Comparison of ENCODE assay signal across 8 mouse cellular contexts in the genomic region with DNA sequence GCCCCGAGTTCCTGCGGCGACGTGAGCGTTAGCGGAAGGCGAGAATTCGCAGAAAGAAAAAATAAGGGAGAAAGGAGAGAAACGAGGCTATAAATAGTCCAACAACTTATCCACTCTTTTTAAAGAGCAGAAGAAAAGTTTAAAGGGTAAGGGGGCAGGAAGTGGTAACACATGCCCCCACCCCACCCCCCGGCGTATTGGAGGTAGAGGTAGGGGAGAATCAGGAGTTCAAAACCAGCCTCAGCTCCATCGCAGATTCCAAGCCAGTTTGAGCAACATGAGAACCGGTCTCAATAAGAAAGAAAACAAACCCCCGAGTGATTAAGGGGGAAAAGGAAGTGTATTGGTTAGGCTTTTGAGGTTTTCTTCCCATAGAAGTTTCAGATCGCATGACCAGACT. TPM values are rescaled to one million over a fixed set of nuclear protein-coding genes. Genes with fewer than 3 reads are reported as not detected.
DNase-seq lines count a peak whose midpoint lies in the region; ATAC-seq and TF ChIP-seq lines count a peak whose summit lies in the region.

No protein-coding gene starts in this region.

- no peaks in the 10 kb centered on the region for H3K27me3 ChIP-seq in testis, adult 2 months (ENCODE audit: control insufficient read depth, insufficient read depth, low read length)
- no peaks in the 10 kb centered on the region for H3K27me3 ChIP-seq in limb, embryonic 11.5 days (ENCODE audit: control insufficient read depth, insufficient read depth, low read length)
- no peaks in the 10 kb centered on the region for H3K27me3 ChIP-seq in stomach, embryonic 15.5 days (replicated peaks)

- peak overlapping the region; percentile 86 for H3K27ac ChIP-seq in testis, adult 2 months (ENCODE audit: control insufficient read depth, insufficient read depth, low read depth, low read length)
- peak overlapping the region; percentile 70; the same call in 1 of the 2 replicates for H3K27ac ChIP-seq in limb, embryonic 11.5 days (replicated peaks; ENCODE audit: low read depth, low read length)
- peak overlapping the region; percentile 89 for H3K27ac ChIP-seq in stomach, embryonic 15.5 days

- no peak for TF ChIP-seq CTCF in testis, adult 2 months (IDR thresholded peaks at IDR 0.05; ENCODE audit: control insufficient read depth, insufficient read depth, insufficient replicate concordance, low read depth, low read length)

- H3K4me2 ChIP-seq in limb, embryonic 11.5 days (ENCODE audit: low read depth, severe bottlenecking): peak overlapping the region; percentile 86
- H3K4me2 ChIP-seq in stomach, embryonic 15.5 days: peak overlapping the region; percentile 95

- peaks cover 5% of the 10 kb centered on the region for H3K4me1 ChIP-seq in testis, adult 2 months (ENCODE audit: control insufficient read depth, insufficient read depth, low read length)
- peaks cover 5% of the 10 kb centered on the region for H3K4me1 ChIP-seq in limb, embryonic 11.5 days (ENCODE audit: control insufficient read depth, insufficient read depth, low read length)
- peaks cover 6% of the 10 kb centered on the region for H3K4me1 ChIP-seq in stomach, embryonic 15.5 days

- TF ChIP-seq POLR2A in testis, adult 2 months (IDR thresholded peaks at IDR 0.05; ENCODE audit: control insufficient read depth, low read depth, low read length): no peak

- no peaks in the 10 kb centered on the region; the same call in 1 of the 2 replicates for H3K36me3 ChIP-seq in testis, adult 2 months (ENCODE audit: control insufficient read depth, insufficient read depth, low read length)
- H3K36me3 ChIP-seq in limb, embryonic 11.5 days (ENCODE audit: control insufficient read depth, insufficient read depth, low read length): no peaks in the 10 kb centered on the region; the same call in 1 of the 2 replicates
- H3K36me3 ChIP-seq in stomach, embryonic 15.5 days: peaks cover 8% of the 10 kb centered on the region

- H3K9ac ChIP-seq in limb, embryonic 11.5 days (ENCODE audit: low read length): peak overlapping the region; percentile 95
- H3K9ac ChIP-seq in stomach, embryonic 15.5 days: peak overlapping the region; percentile 73

- no peak for ATAC-seq in limb, embryonic 11.5 days (ENCODE audit: insufficient number of reproducible peaks, low FRiP score, low TSS enrichment, low read depth)
- ATAC-seq in stomach, embryonic 15.5 days (ENCODE audit: insufficient read depth, low FRiP score, low read depth): no peak

- WGBS in limb, embryonic 11.5 days: 16% methylated on average over 15 of the region's 15 CpGs
- WGBS in stomach, embryonic 15.5 days: 12% methylated on average over 15 of the region's 15 CpGs

- DNase-seq in embryo, embryonic 11 days: peak; percentile 34
- no peak for DNase-seq in embryo, embryonic 10 days (ENCODE audit: low spot score)
- DNase-seq in testis, postnatal 10 days (ENCODE audit: low spot score): no peak
- no peak for DNase-seq in limb, embryonic 11.5 days (ENCODE audit: low spot score)
- DNase-seq in right cerebral cortex, postnatal 10 days (ENCODE audit: low spot score in 2 of 2): no peak
- DNase-seq in thymus, adult 18-20 months: no peak

- H3K9me3 ChIP-seq in limb, embryonic 11.5 days (ENCODE audit: control insufficient read depth, low read length): 0 out of 2 replicates have a peak, but pooled peaks cover 7% of the 10 kb centered on the region
- H3K9me3 ChIP-seq in stomach, embryonic 15.5 days: no peaks in the 10 kb centered on the region

- peak overlapping the region; percentile 96 for H3K4me3 ChIP-seq in testis, adult 2 months (ENCODE audit: control insufficient read depth, low read depth, low read length)
- H3K4me3 ChIP-seq in limb, embryonic 11.5 days (ENCODE audit: low read depth, low read length): peak overlapping the region; percentile 74
- H3K4me3 ChIP-seq in stomach, embryonic 15.5 days (replicated peaks): peak overlapping the region; percentile 74

RNA-seq across cellular contexts. Expression of a gene that starts 0.4 kb away (rescaled TPM):
- 387 and 413 TPM in 2 replicates for polyA plus RNA-seq in testis, adult 2 months (2012; rRNA removed)
- polyA plus RNA-seq in limb, embryonic 11.5 days (2014; fragmentation: Nextera tagmentation; extraction: Ambion mirVana): 126 and 129 TPM in 2 replicates
- polyA plus RNA-seq in stomach, embryonic 15.5 days (2015; fragmentation: Nextera tagmentation; extraction: Ambion mirVana): 128 and 153 TPM in 2 replicates

RNA-seq across cellular contexts. Expression of a gene that starts 30.7 kb away (rescaled TPM):
- 0.23 and 0.38 TPM in 2 replicates for polyA plus RNA-seq in testis, adult 2 months (2012; rRNA removed)
- polyA plus RNA-seq in limb, embryonic 11.5 days (2014; fragmentation: Nextera tagmentation; extraction: Ambion mirVana): 2.2 and 2.4 TPM in 2 replicates
- 3.8 and 4.3 TPM in 2 replicates for polyA plus RNA-seq in stomach, embryonic 15.5 days (2015; fragmentation: Nextera tagmentation; extraction: Ambion mirVana)

RNA-seq across cellular contexts. Expression of a gene that starts 34.6 kb away (rescaled TPM):
- 75.4 and 76.5 TPM in 2 replicates for polyA plus RNA-seq in testis, adult 2 months (2012; rRNA removed)
- polyA plus RNA-seq in limb, embryonic 11.5 days (2014; fragmentation: Nextera tagmentation; extraction: Ambion mirVana): 406 and 414 TPM in 2 replicates
- polyA plus RNA-seq in stomach, embryonic 15.5 days (2015; fragmentation: Nextera tagmentation; extraction: Ambion mirVana): 351 and 362 TPM in 2 replicates

RNA-seq across cellular contexts. Expression of a gene that starts 43.2 kb away (rescaled TPM):
- 50.2 and 53.1 TPM in 2 replicates for polyA plus RNA-seq in testis, adult 2 months (2012; rRNA removed)
- polyA plus RNA-seq in limb, embryonic 11.5 days (2014; fragmentation: Nextera tagmentation; extraction: Ambion mirVana): 11.0 and 12.9 TPM in 2 replicates
- 17.2 and 19.4 TPM in 2 replicates for polyA plus RNA-seq in stomach, embryonic 15.5 days (2015; fragmentation: Nextera tagmentation; extraction: Ambion mirVana)

RNA-seq across cellular contexts. Expression of a gene that starts 45.8 kb away (rescaled TPM):
- 142 and 168 TPM in 2 replicates for polyA plus RNA-seq in testis, adult 2 months (2012; rRNA removed)
- 221 and 223 TPM in 2 replicates for polyA plus RNA-seq in limb, embryonic 11.5 days (2014; fragmentation: Nextera tagmentation; extraction: Ambion mirVana)
- 322 and 340 TPM in 2 replicates for polyA plus RNA-seq in stomach, embryonic 15.5 days (2015; fragmentation: Nextera tagmentation; extraction: Ambion mirVana)
